Mouse (Mus musculus) hindbrain, embryonic 10.5 days (tissue): ENCODE measurements around the gene Pold1. TPM values are rescaled to one million over a fixed set of nuclear protein-coding genes. Genes with fewer than 3 reads are reported as not detected.
A peak's percentile ranks its signal among the peaks of the same experiment; 100 is the strongest.

Experiments used
- DNase-seq: peaks from one replicate; pipeline ENCODE4 v3.0.0-alpha.2; 2017; ENCODE audit warnings: low spot score
- H3K27ac ChIP-seq: fragments of 300-500 bp; sonication (generic); 2 replicates; pipeline ENCODE4 v1.5.1; 2016; ENCODE audit warnings: mild to moderate bottlenecking, moderate library complexity
- H3K27me3 ChIP-seq: fragments of 300-500 bp; sonication (generic); 2 replicates; pipeline ENCODE4 v1.6.1; 2016; ENCODE audit warnings: mild to moderate bottlenecking; ENCODE audit not compliant: poor library complexity, insufficient read depth, severe bottlenecking
- H3K36me3 ChIP-seq: fragments of 300-500 bp; sonication (generic); 2 replicates; pipeline ENCODE4 v1.6.1; 2016; ENCODE audit warnings: mild to moderate bottlenecking, moderate library complexity
- H3K4me1 ChIP-seq: fragments of 300-500 bp; sonication (generic); replicated peaks from 2 replicates; pipeline ENCODE4 v1.6.1; 2016; ENCODE audit warnings: mild to moderate bottlenecking
- H3K4me3 ChIP-seq: fragments of 300-500 bp; sonication (generic); 2 replicates; pipeline ENCODE4 v1.5.1; 2016; ENCODE audit warnings: mild to moderate bottlenecking, moderate library complexity
- H3K9me3 ChIP-seq: fragments of 300-500 bp; sonication (generic); 2 replicates; pipeline ENCODE4 v1.6.1; 2016; ENCODE audit warnings: mild to moderate bottlenecking, moderate library complexity
- WGBS: fragments of 180-500 bp; shearing (Covaris S2); methylation state at CpG from one replicate; pipeline ENCODE4 v1.1.7; 2016; 5-methylcytosine and 5-hydroxymethylcytosine counted together
- polyA plus RNA-seq: library from polyadenylated mRNA; unstranded; fragments of >200 nt; fragmentation: Nextera tagmentation; extraction: Ambion mirVana; gene quantifications from 2 replicates; pipeline ENCODE4 v1.2.1, GENCODE M21; 2016

Gene Pold1
- polyA plus RNA-seq = 133 and 161 TPM in 2 replicates

- H3K4me1 ChIP-seq = peaks cover 35% of the 10 kb centered on the region
- under 1% methylated on average over 43 of the region's 43 CpGs for WGBS
- H3K27ac ChIP-seq = peak within 1 kb of the TSS; percentile 92
- DNase-seq = peak; percentile 100
- 0 out of 2 replicates have a peak, but pooled peaks cover 3% of the 10 kb centered on the region for H3K27me3 ChIP-seq
- H3K9me3 ChIP-seq = peaks cover 8% of the 10 kb centered on the region
- H3K4me3 ChIP-seq = peak within 1 kb of the TSS; percentile 75
- H3K36me3 ChIP-seq = peaks cover 59% of the 10 kb centered on the region
These were observed at the start of gene Pold1 for GRCm38 (mm10) chr7:44548497-44549087. Gene Pold1, minus strand, starts transcription at chr7:44548849.

DNA sequence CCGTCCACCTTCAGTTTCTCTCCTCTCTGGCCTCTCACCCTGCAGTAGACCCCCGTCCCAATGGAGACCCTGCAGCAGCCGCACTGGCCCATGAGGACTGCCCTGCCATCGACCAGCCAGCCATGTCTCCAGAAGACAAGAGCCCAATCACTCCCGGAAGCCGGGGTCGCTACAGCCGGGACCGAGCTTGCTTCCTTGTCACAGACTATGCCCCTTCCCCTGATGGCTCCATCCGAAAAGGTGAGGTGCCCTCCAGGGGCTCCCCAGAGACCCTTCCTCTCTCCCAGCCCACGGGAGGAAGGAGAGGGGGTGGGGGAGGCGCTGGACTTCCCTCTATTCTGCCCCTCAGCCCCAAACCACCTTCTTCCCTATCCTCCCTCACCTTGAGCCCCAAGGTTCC, 49.7 kb upstream of the Pold1 start:
- Histone ChIP-seq H3K9me3 (no peaks in the 10 kb centered on the region), H3K36me3 (peaks cover 12% of the 10 kb centered on the region), H3K4me1 (peaks cover 45% of the 10 kb centered on the region), H3K4me3 (no peak overlapping the region), H3K27ac (no peak overlapping the region), H3K27me3 (peaks cover 41% of the 10 kb centered on the region)
- 82% methylated on average over 12 of the region's 12 CpGs for WGBS
- DNase-seq = no peak

GRCm38 (mm10) chr7:44597666-44598065, 49.0 kb upstream of the Pold1 start:
- Histone ChIP-seq H3K36me3 (peaks cover 12% of the 10 kb centered on the region), H3K9me3 (no peaks in the 10 kb centered on the region), H3K4me1 (peaks cover 45% of the 10 kb centered on the region), H3K4me3 (no peak overlapping the region), H3K27me3 (peaks cover 41% of the 10 kb centered on the region), H3K27ac (no peak overlapping the region)
- no peak for DNase-seq
- WGBS = 91% methylated on average over 4 of the region's 4 CpGs

- Histone ChIP-seq H3K4me3 (no peak overlapping the region), H3K27me3 (peaks cover 41% of the 10 kb centered on the region), H3K27ac (no peak overlapping the region), H3K4me1 (peaks cover 45% of the 10 kb centered on the region), H3K9me3 (no peaks in the 10 kb centered on the region), H3K36me3 (peaks cover 12% of the 10 kb centered on the region)
- DNase-seq = no peak
- WGBS = 58% methylated on average over 5 of the region's 5 CpGs
These were observed 48.4 kb upstream of the Pold1 start for GRCm38 (mm10) chr7:44596996-44597538.

DNA sequence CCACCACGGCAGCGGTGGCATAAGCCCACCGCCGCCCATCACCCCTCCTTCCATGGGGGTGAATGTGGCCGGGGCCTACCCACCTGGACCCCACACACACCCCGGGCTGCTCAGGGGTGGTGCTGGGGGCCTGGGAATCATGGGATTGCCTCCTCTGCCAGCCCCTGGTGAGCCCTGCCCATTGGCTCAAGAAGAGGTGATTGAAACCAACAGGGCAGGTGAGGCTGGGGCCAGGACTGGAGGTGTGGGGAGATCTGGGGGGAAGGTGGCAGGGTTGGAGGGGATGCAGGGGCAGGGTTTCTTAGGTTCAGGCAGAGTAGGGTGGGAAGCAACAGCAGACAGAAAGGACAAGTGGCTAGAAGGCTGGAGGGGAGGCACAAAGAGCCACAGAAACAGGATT, 47.4 kb upstream of the Pold1 start:
- Histone ChIP-seq H3K27ac (no peak overlapping the region), H3K4me1 (peaks cover 45% of the 10 kb centered on the region), H3K36me3 (peaks cover 12% of the 10 kb centered on the region), H3K4me3 (no peak overlapping the region), H3K27me3 (peaks cover 41% of the 10 kb centered on the region), H3K9me3 (no peaks in the 10 kb centered on the region)
- DNase-seq = no peak
- WGBS = 97% methylated on average over 6 of the region's 6 CpGs

DNA sequence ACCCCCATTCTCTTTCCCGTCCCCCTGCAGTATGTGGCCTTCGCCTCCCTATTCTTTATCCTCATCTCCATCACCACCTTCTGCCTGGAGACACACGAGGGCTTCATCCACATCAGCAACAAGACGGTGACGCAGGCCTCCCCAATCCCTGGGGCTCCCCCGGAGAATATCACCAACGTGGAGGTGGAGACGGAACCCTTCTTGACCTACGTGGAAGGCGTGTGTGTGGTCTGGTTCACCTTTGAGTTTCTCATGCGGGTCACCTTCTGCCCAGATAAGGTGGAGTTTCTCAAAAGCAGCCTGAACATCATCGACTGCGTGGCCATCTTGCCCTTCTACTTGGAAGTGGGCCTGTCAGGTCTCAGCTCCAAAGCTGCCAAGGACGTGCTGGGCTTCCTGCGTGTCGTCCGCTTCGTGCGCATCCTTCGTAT, 46.5 kb upstream of the Pold1 start:
- H3K4me3 ChIP-seq = no peak overlapping the region
- H3K27ac ChIP-seq = no peak overlapping the region
- peaks cover 12% of the 10 kb centered on the region for H3K36me3 ChIP-seq
- DNase-seq = no peak
- no peaks in the 10 kb centered on the region for H3K9me3 ChIP-seq
- H3K4me1 ChIP-seq = peaks cover 53% of the 10 kb centered on the region
- 94% methylated on average over 20 of the region's 20 CpGs for WGBS
- H3K27me3 ChIP-seq = peaks cover 41% of the 10 kb centered on the region

DNA sequence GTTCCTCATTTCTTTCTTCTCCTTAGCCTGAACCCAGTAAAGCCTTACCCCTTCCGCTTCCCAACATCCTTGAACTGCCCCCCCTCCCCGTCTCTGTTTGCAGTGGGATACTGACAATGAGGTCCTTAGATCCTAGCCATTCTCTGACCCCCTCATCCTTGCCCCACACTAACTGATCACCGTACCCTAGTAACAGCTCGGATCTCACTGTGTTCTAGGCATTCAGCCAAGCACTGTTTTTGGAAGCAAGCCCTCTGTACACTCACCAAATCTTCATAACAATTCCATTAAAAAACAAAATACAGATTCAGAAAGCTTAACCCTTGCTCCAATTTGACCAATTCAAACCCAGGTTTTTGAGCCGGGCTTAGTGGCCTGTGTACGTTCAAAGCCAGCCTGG, 45.6 kb upstream of the Pold1 start:
- DNase-seq = no peak
- 74% methylated on average over 6 of the region's 6 CpGs for WGBS
- H3K4me1 ChIP-seq = peaks cover 62% of the 10 kb centered on the region
- peaks cover 48% of the 10 kb centered on the region for H3K27me3 ChIP-seq
- H3K9me3 ChIP-seq = no peaks in the 10 kb centered on the region
- peak overlapping the region; percentile 75 for H3K27ac ChIP-seq
- H3K36me3 ChIP-seq = peaks cover 12% of the 10 kb centered on the region
- peak overlapping the region; percentile 67 for H3K4me3 ChIP-seq

DNA sequence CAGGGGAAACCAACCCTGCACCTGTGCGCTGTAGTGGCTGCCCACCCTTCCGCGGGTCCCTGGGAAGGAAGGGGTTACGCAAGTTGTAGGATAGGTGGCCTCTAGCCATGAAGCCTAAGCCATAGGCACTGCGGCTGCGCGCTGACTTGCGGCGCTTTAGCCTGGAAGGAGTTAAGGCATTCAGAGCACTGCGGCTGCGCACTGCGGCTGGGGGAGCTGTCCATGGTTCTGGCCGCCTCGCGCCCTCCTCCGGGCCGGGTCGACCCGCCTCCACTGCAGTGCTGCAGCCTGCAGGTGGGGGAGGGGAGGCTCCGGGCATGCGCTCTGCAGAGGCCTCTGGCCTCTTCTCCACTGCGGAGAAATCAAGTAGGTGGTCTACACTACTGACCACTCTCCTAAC, 45.1 kb upstream of the Pold1 start:
- peak overlapping the region; percentile 75 for H3K27ac ChIP-seq
- no peaks in the 10 kb centered on the region for H3K9me3 ChIP-seq
- H3K4me3 ChIP-seq = peak overlapping the region; percentile 67
- H3K27me3 ChIP-seq = peaks cover 52% of the 10 kb centered on the region
- peak; percentile 95 for DNase-seq
- H3K36me3 ChIP-seq = peaks cover 12% of the 10 kb centered on the region
- under 1% methylated on average over 22 of the region's 22 CpGs for WGBS
- H3K4me1 ChIP-seq = peaks cover 67% of the 10 kb centered on the region

GRCm38 (mm10) chr7:44593051-44593450, 44.4 kb upstream of the Pold1 start:
- no peaks in the 10 kb centered on the region for H3K9me3 ChIP-seq
- peaks cover 57% of the 10 kb centered on the region for H3K27me3 ChIP-seq
- DNase-seq = no peak
- no peak overlapping the region for H3K27ac ChIP-seq
- peak overlapping the region; percentile 67 for H3K4me3 ChIP-seq
- WGBS = 3% methylated on average over 15 of the region's 15 CpGs
- peaks cover 12% of the 10 kb centered on the region for H3K36me3 ChIP-seq
- H3K4me1 ChIP-seq = peaks cover 74% of the 10 kb centered on the region

DNA sequence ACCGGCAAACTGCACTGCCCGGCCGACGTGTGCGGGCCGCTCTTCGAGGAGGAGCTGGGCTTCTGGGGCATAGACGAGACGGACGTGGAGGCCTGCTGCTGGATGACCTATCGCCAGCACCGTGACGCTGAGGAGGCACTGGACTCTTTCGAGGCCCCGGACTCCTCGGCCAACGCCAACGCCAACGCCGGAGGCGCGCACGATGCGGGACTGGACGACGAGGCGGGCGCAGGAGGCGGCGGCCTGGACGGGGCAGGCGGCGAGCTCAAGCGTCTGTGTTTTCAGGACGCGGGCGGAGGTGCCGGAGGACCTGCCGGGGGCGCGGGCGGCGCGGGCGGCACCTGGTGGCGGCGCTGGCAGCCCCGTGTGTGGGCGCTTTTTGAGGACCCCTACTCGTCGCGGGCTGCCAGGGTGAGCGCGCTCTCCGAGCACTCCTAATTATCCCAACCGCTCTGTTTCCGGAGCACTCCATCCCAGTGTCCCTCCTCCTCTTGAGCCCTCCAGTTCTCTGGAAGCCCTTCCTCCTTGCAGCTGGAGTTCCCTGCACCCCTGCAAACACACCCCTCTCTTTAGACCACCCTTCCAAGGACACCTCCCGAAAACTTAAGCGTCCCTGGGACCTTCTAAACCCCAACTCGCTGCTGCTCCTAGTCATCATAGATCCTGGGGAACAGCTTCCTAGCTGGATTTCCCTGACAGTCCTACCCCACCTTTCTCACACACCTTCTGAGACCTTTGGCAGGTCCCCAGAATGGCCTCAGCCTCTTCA, 42.9 kb upstream of the Pold1 start:
- DNase-seq = peak; percentile 53
- peaks cover 12% of the 10 kb centered on the region for H3K36me3 ChIP-seq
- under 1% methylated on average over 60 of the region's 60 CpGs for WGBS
- peak overlapping the region; percentile 80 for H3K27ac ChIP-seq
- no peaks in the 10 kb centered on the region for H3K9me3 ChIP-seq
- H3K4me1 ChIP-seq = peaks cover 81% of the 10 kb centered on the region
- H3K4me3 ChIP-seq = peak overlapping the region; percentile 67
- H3K27me3 ChIP-seq = peaks cover 71% of the 10 kb centered on the region

DNA sequence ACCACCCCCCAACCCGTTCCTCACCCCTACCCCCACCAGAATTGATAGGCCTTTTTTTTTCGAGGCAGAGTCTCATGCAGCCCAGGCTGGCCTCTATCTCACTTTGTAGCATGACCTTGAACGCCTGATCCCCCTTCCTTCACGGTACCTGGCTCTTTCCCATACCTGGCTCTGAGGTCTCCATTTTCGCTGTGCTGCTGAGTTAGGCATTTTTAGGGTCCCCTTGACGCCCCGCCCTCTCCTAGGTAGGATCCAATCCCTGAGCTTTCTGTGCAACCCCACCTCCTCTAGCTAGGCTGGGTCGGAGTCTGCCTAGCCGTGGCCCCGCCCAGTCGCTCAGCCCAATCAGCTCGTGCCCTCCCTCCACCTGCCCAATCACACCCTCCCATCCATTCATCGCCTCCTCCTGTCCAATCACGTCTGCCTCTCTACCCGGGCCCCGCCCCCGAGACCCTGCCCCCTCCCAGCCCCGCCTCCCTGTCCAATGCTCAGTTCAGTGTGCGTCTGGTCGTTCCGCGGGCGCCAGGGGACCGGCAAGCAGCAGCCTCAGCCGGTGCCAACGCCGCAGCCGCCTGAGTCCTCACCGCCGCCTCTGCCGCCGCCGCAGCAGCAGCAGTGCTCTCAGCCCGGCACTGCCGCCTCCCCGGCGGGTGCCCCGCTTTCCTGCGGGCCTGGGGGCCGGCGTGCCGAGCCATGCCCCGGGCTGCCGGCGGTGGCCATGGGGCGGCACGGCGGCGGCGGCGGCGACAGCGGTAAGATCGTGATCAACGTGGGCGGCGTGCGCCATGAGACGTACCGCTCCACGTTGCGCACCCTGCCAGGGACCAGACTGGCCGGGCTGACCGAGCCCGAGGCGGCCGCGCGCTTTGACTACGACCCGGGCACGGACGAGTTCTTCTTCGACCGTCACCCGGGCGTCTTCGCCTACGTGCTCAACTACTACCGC, 42.0 kb upstream of the Pold1 start, which contains the start of gene Kcnc3:
TSS of gene Kcnc3 (plus strand) at position 263 of the 946 bp plus-strand sequence.
- peak within 1 kb of the TSS; percentile 80 for H3K27ac ChIP-seq
- under 1% methylated on average over 80 of the region's 80 CpGs for WGBS
- peak; percentile 97 for DNase-seq
- peaks cover 77% of the 10 kb centered on the region for H3K4me1 ChIP-seq
- no peaks in the 10 kb centered on the region for H3K9me3 ChIP-seq
- H3K4me3 ChIP-seq = peak within 1 kb of the TSS; percentile 67
- peaks cover 78% of the 10 kb centered on the region for H3K27me3 ChIP-seq
- peaks cover 7% of the 10 kb centered on the region for H3K36me3 ChIP-seq

DNA sequence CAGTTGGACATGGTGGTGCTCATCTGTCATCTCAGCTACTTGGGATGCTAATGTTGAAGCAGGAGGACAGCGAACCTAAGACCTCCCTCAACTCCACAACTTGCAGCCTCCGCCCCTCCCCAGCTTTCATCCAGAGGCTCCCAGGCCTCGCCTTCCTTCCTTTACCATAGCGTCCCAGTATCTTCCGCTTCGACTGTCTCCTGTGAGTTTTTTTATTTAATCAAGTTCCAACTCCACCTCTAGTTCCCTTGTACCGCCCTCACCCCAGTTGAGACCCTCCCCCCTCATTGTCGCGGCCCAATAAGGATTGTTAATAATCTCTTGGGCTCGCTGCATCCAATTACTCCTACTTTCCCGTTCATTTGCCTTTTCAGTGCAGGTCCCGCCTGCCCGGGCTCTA, 41.3 kb upstream of the Pold1 start:
- Histone ChIP-seq H3K27ac (peak overlapping the region; percentile 73), H3K4me1 (peaks cover 77% of the 10 kb centered on the region), H3K4me3 (peak overlapping the region; percentile 67), H3K36me3 (no peaks in the 10 kb centered on the region), H3K9me3 (no peaks in the 10 kb centered on the region), H3K27me3 (peaks cover 85% of the 10 kb centered on the region)
- peak; percentile 28 for DNase-seq
- WGBS = 1% methylated on average over 13 of the region's 13 CpGs
